Mouse (Mus musculus) spleen, adult 2 months (tissue): ENCODE results near the gene Nsun2. TPM values are rescaled to one million over a fixed set of nuclear protein-coding genes. Genes with fewer than 3 reads are reported as not detected.

Experiments
- DNase-seq, 2 experiments: peaks; one replicate each; pipeline versions ENCODE4 v3.0.0 to v3.0.0-alpha.2; 2012 to 2021; ENCODE audit warnings: low spot score in 2 of 2, low read depth in 1 of 2
- H3K27ac ChIP-seq: fragments of 200-500 bp; 2 replicates; pipeline ENCODE4 v1.5.1; 2012; ENCODE audit warnings: low read length, inconsistent platforms; ENCODE audit not compliant: insufficient read depth
- H3K27me3 ChIP-seq: fragments of 200-500 bp; 2 replicates; pipeline ENCODE4 v1.6.1; 2012; ENCODE audit warnings: mild to moderate bottlenecking, moderate library complexity, low read length, inconsistent platforms; ENCODE audit not compliant: control insufficient read depth, insufficient read depth
- H3K36me3 ChIP-seq: fragments of 200-500 bp; 2 replicates; pipeline ENCODE4 v1.6.1; 2012; ENCODE audit warnings: mild to moderate bottlenecking, low read length, inconsistent platforms; ENCODE audit not compliant: control insufficient read depth, insufficient read depth
- H3K4me1 ChIP-seq: fragments of 200-500 bp; 2 replicates; pipeline ENCODE4 v1.6.1; 2011; ENCODE audit warnings: inconsistent platforms; ENCODE audit not compliant: control insufficient read depth, insufficient read depth, insufficient read length
- H3K4me3 ChIP-seq: fragments of 200-500 bp; 2 replicates; pipeline ENCODE4 v1.5.1; 2011; ENCODE audit warnings: mild to moderate bottlenecking, inconsistent platforms; ENCODE audit not compliant: insufficient read depth, insufficient read length; ENCODE audit errors: extremely low read depth
- CTCF ChIP-seq: fragments of 200-500 bp; IDR thresholded peaks from 2 replicates; pipeline ENCODE4 v1.5.1; 2011; ENCODE audit warnings: mild to moderate bottlenecking, inconsistent platforms; ENCODE audit not compliant: insufficient read depth, insufficient read length, insufficient replicate concordance; ENCODE audit errors: extremely low read depth
- POLR2A ChIP-seq: fragments of 200-500 bp; IDR thresholded peaks from 2 replicates; pipeline ENCODE4 v1.6.1; 2011; ENCODE audit warnings: low read depth, low read length, inconsistent platforms
- WGBS: fragments of 180-500 bp; shearing (Covaris S2); methylation state at CpG from one replicate; pipeline ENCODE4 v1.1.7; 2018; 5-methylcytosine and 5-hydroxymethylcytosine counted together
- polyA plus RNA-seq: library from polyadenylated mRNA; depleted of rRNA; stranded (reverse); fragments of >200 nt; gene quantifications from 2 replicates; pipeline ENCODE4 v1.2.3, GENCODE M21; 2012

Gene Nsun2
- polyA plus RNA-seq, 1 experiment = 43.2 TPM

DNA sequence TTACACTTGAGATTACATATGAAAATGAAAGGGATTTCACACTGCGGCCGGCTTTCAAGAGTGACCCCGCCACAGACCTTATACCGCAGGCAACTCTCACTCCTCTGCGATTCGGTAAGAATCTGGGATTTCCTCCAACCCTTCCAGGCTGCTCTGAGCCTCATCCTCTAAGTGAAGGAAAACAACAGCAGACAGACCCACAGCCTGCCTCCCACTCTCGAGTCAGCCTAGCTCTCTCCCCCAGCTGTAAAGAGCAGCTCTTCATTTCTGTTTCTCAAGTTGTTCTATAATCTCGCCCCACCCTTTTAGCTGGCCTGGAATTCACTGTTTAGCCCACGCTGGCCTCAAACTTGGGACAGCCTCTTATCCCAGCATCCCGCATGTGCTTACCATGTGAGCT is 8.2 kb downstream of the Nsun2 start:
- no peak for TF ChIP-seq POLR2A
- no peak for TF ChIP-seq CTCF
- Histone ChIP-seq H3K27ac (no peak overlapping the region), H3K4me3 (no peak overlapping the region), H3K27me3 (no peaks in the 10 kb centered on the region), H3K36me3 (no peaks in the 10 kb centered on the region), H3K4me1 (no peaks in the 10 kb centered on the region)
- 88% methylated on average over 10 of the region's 10 CpGs for WGBS
- no peak for DNase-seq

DNA sequence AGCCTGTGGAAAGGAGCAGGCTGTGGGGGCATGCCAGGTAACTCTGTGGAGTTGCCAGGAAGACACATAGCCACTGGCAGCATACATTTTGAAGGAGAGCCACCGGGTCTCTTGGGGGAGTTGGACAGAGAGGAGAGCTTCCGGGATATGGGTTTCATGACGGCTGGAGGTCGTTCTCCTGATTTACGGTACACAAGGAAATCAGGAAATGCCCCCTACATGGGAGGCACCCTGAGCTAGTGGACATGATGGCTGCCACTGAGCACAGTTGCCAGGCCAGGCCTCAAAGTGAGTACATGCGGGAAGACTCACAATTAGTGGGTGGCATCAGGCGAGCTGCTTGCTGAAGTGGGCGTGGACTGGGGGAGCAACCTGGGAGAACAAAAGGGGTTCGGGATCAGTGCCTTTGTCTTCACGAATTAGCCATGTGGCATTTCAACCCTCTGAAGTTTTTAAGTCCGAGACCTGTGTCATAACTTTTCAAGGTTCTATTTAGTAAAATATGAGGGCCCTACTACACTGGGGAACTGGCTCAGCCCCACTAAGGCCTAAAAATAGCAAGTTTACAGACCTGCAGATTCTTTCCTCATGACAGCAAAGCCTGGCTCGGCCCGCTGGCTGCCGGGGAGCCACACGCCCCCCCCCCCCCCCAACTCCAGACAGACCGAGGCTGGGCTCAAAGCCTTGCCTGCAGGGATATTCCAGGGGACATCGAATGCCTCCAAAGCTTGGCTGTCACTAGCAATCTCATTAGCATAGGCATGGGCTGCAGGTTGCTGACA is 9.2 kb downstream of the Nsun2 start:
- no peaks in the 10 kb centered on the region for H3K36me3 ChIP-seq
- H3K27ac ChIP-seq = no peak overlapping the region
- no peak for DNase-seq
- no peaks in the 10 kb centered on the region for H3K27me3 ChIP-seq
- TF ChIP-seq CTCF (no peak), POLR2A (no peak)
- H3K4me1 ChIP-seq = no peaks in the 10 kb centered on the region
- WGBS = 81% methylated on average over 17 of the region's 17 CpGs
- H3K4me3 ChIP-seq = no peak overlapping the region

DNA sequence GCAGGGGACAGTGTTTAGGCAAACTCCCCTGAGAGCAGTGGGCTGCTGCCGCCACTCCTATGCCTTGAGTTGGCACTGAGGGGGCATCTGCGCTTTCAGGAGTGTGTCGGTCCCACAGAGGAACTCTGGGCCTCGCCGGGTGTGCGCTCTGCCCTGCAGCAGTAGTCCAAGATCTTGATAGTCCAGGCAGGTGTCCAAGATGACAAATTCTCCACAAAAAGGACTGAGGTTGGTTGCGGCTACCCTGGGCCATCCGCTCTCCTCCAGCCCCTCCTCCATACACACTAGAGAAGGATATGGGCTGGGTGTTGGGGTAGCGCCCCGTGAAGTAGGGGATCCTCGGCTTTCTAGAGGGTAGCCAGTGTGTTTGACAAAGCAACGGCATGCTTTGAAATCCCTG is 10.0 kb downstream of the Nsun2 start:
- no peaks in the 10 kb centered on the region for H3K36me3 ChIP-seq
- no peak overlapping the region for H3K4me3 ChIP-seq
- no peak overlapping the region for H3K27ac ChIP-seq
- no peak for DNase-seq
- H3K27me3 ChIP-seq = no peaks in the 10 kb centered on the region
- no peaks in the 10 kb centered on the region for H3K4me1 ChIP-seq
- 83% methylated on average over 12 of the region's 12 CpGs for WGBS
- TF ChIP-seq CTCF (no peak), POLR2A (no peak)

DNA sequence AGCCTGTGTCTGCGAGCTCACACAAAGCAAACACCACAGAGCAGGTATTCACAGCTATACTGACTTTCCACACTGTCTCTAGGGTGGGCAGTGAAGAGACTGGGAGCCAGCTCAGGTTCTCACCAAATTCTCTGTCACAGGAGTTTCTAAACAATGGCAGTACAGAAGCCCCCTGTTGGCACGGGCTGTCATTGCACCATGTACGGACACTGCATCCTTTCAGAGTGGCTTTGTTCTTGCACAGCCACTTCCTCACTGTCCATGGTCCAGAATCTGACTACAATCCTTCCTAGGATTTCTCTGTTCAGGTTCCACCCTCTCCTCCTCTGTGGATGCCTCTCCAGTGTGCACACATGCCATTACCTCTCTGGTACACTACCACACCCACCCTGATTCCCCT is 11.5 kb downstream of the Nsun2 start:
- Histone ChIP-seq H3K27ac (no peak overlapping the region), H3K27me3 (no peaks in the 10 kb centered on the region), H3K4me3 (no peak overlapping the region), H3K36me3 (no peaks in the 10 kb centered on the region), H3K4me1 (no peaks in the 10 kb centered on the region)
- peak; percentile 65; the same call in 1 of the 2 replicates for TF ChIP-seq CTCF
- no peak for TF ChIP-seq POLR2A
- DNase-seq = peak; percentile 21 to 60
- 29% methylated on average over 3 of the region's 3 CpGs for WGBS

DNA sequence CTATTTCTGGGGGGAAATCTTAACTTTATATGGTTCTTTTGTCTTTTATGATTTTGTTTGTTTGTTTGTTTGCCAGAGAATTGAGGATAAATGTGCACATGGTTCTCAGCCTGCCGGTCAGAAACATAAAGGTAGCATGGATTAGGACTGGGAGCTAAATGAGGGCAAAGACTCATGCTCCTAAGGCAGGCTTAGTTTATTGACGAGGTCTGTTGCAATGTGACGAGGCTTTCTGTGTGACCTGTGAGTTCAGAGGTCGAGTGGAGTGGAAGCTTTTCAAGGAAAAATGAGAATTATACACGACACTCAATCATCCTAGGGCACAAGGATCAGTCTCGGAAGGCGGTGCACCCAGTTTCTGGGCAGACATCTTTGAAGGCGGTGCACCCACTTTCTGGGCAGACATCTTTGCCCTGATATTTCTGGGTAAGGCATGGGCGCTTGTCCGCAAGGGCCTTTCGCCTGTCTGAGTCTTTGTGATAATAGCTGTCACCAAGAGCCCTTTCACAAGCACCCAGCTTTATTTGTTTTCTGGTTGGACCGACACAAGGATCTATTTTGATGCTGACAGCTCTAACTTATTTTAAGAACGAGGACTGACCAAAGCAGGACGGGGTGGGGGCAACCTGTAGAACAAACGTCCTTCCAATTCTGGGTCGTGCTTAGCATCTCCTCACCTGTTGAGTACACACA is 14.1 kb downstream of the Nsun2 start:
- DNase-seq = no peak
- 83% methylated on average over 16 of the region's 16 CpGs for WGBS
- Histone ChIP-seq H3K27ac (no peak overlapping the region), H3K36me3 (no peaks in the 10 kb centered on the region), H3K27me3 (no peaks in the 10 kb centered on the region), H3K4me1 (no peaks in the 10 kb centered on the region), H3K4me3 (no peak overlapping the region)
- TF ChIP-seq CTCF (no peak), POLR2A (no peak)

DNA sequence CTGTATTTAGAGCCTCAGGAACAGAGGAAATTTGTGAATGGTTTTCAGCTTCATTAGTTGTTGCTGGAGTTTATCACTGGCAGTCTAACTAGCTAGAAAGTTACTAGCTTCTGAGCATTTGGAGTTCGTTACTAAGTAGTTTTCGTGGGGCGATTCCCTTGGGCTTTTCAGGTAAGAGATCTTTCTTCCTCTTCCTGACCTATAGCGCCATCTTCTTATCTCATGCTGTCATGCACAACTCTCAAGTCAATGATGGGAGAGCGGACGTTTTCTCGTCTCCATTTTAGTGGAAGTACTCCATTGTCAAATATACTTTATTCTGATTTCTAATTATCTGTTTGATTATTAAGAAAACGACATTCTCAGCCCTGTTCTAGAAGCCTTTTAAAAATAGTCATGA is 16.4 kb downstream of the Nsun2 start:
- H3K4me1 ChIP-seq = no peaks in the 10 kb centered on the region
- no peak overlapping the region for H3K27ac ChIP-seq
- no peaks in the 10 kb centered on the region for H3K36me3 ChIP-seq
- H3K4me3 ChIP-seq = no peak overlapping the region
- no peak for TF ChIP-seq CTCF
- no peak for TF ChIP-seq POLR2A
- H3K27me3 ChIP-seq = no peaks in the 10 kb centered on the region
- 51% methylated on average over 8 of the region's 8 CpGs for WGBS
- DNase-seq = no peak

DNA sequence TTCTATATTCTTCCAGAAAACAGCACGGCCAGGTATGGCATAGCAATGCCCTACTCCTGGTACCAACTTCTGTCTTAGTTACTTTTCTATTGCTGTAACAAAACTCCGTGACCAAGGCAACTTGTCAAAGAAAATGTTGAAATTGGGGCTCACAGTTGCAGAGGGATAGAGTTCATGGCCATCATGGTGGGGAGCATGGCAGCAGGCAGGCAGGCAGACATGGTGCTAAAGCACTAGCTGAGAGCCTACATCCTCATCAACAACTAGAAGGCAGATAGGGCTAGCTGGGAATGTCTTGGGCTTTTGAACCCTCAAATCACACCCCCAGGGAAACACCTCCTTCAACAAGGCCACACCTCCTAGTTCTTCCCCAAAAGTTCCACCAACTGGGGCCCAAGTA is 17.3 kb downstream of the Nsun2 start:
- Histone ChIP-seq H3K4me3 (no peak overlapping the region), H3K36me3 (no peaks in the 10 kb centered on the region), H3K27ac (no peak overlapping the region), H3K27me3 (no peaks in the 10 kb centered on the region), H3K4me1 (no peaks in the 10 kb centered on the region)
- no peak for DNase-seq
- WGBS = 86% methylated on average over 2 of the region's 2 CpGs
- no peak for TF ChIP-seq CTCF
